Mouse (Mus musculus) heart, embryonic 12.5 days (tissue): Measurements from ENCODE around the gene Misp. TPM values are rescaled to one million over a fixed set of nuclear protein-coding genes. Genes with fewer than 3 reads are reported as not detected.

Experiments
- ATAC-seq: fragments of 200-750 bp; cut with Nextera tagmentation; 2 replicates; pipeline ENCODE4 v1.8.0; 2017; ENCODE audit warnings: moderate TSS enrichment, moderate library complexity; ENCODE audit not compliant: insufficient number of reproducible peaks, low FRiP score
- H3K27ac ChIP-seq: fragments of 300-500 bp; sonication (generic); 2 replicates; pipeline ENCODE4 v1.5.1; 2016; ENCODE audit warnings: mild to moderate bottlenecking, moderate library complexity; ENCODE audit not compliant: poor library complexity, severe bottlenecking
- H3K27me3 ChIP-seq: fragments of 300-500 bp; sonication (generic); replicated peaks from 2 replicates; pipeline ENCODE4 v1.6.1; 2016; ENCODE audit warnings: mild to moderate bottlenecking, moderate library complexity
- H3K36me3 ChIP-seq: fragments of 300-500 bp; sonication (generic); 2 replicates; pipeline ENCODE4 v1.6.1; 2016; ENCODE audit warnings: mild to moderate bottlenecking, moderate library complexity
- H3K4me1 ChIP-seq: fragments of 300-500 bp; sonication (generic); replicated peaks from 2 replicates; pipeline ENCODE4 v1.6.1; 2016; ENCODE audit warnings: mild to moderate bottlenecking
- H3K4me2 ChIP-seq: fragments of 300-500 bp; sonication (generic); 2 replicates; pipeline ENCODE4 v1.6.1; 2016; ENCODE audit warnings: mild to moderate bottlenecking, moderate library complexity
- H3K4me3 ChIP-seq: fragments of 300-500 bp; sonication (generic); 2 replicates; pipeline ENCODE4 v1.5.1; 2016; ENCODE audit warnings: mild to moderate bottlenecking
- H3K9ac ChIP-seq: fragments of 300-500 bp; sonication (generic); 2 replicates; pipeline ENCODE4 v1.6.1; 2016; ENCODE audit warnings: mild to moderate bottlenecking, moderate library complexity
- H3K9me3 ChIP-seq: fragments of 300-500 bp; sonication (generic); replicated peaks from 2 replicates; pipeline ENCODE4 v1.6.1; 2016; ENCODE audit warnings: mild to moderate bottlenecking, moderate library complexity
- WGBS: fragments of 180-500 bp; shearing (Covaris S2); methylation state at CpG from one replicate; pipeline ENCODE4 v1.1.7; 2016; 5-methylcytosine and 5-hydroxymethylcytosine counted together
- polyA plus RNA-seq: library from polyadenylated mRNA; unstranded; fragments of >200 nt; fragmentation: Nextera tagmentation; extraction: Ambion mirVana; gene quantifications from 2 replicates; pipeline ENCODE4 v1.2.1, GENCODE M21; 2016

Gene Misp
- polyA plus RNA-seq, 1 experiment from 2014 or later, result 0.40 TPM

- Histone ChIP-seq H3K27ac (no peak overlapping the region), H3K4me1 (peaks cover 22% of the 10 kb centered on the region), H3K36me3 (no peaks in the 10 kb centered on the region), H3K9me3 (no peaks in the 10 kb centered on the region), H3K9ac (no peak overlapping the region), H3K27me3 (peaks cover 59% of the 10 kb centered on the region), H3K4me3 (no peak overlapping the region), H3K4me2 (no peak overlapping the region)
- no peak for ATAC-seq
- 62% methylated on average over 7 of the region's 7 CpGs for WGBS
Observed at GRCm38 (mm10) chr10:79783050-79783449, 37.7 kb upstream of the Misp start.

DNA sequence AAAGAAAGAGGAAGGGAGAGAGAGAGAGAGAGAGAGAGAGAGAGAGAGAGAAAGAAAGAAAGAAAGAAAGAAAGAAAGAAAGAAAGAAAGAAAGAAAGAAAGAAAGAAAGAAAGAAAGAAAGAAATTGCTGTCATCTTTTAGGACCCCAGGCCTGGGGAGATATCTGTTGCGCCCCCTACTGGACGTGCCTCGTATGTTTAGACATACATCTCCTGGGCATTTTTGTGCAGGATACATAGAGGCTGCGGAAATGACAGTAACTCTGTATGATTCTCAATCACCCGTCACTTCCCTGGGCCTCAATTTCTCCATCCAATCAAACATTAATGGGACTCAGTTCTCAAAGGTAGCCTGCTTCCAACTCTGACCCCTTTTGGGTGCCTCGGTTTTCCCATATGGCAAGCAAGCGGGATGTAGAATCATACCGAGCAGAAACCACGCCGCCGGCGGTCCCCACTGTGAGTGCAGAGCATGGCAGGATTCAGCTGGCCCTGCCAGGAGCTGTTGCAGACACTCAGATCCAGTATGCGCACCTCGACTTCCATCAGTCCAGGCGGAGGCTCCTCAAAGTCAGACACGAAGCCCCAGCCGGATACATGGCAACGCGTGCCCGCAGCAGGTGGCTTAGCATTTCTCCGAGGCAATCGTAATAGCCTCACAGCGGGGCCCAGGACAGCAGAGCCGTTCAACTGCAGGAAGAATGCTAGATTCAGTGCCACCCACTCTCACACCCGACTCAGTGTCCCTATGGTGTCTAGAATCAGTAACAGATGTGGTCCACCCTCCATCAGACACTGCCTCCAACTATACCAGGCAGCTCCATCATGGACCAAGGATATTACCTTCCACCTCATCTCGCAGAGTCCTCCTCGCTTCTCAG lies 36.6 kb upstream of the Misp start:
- no peaks in the 10 kb centered on the region for H3K36me3 ChIP-seq
- H3K9ac ChIP-seq, result no peak overlapping the region
- ATAC-seq, result no peak
- no peaks in the 10 kb centered on the region for H3K9me3 ChIP-seq
- H3K27ac ChIP-seq, result no peak overlapping the region
- H3K4me2 ChIP-seq, result no peak overlapping the region
- peaks cover 51% of the 10 kb centered on the region for H3K27me3 ChIP-seq
- WGBS, result 40% methylated on average over 27 of the region's 27 CpGs
- peaks cover 16% of the 10 kb centered on the region; the same call in 1 of the 2 replicates for H3K4me1 ChIP-seq
- no peak overlapping the region for H3K4me3 ChIP-seq

DNA sequence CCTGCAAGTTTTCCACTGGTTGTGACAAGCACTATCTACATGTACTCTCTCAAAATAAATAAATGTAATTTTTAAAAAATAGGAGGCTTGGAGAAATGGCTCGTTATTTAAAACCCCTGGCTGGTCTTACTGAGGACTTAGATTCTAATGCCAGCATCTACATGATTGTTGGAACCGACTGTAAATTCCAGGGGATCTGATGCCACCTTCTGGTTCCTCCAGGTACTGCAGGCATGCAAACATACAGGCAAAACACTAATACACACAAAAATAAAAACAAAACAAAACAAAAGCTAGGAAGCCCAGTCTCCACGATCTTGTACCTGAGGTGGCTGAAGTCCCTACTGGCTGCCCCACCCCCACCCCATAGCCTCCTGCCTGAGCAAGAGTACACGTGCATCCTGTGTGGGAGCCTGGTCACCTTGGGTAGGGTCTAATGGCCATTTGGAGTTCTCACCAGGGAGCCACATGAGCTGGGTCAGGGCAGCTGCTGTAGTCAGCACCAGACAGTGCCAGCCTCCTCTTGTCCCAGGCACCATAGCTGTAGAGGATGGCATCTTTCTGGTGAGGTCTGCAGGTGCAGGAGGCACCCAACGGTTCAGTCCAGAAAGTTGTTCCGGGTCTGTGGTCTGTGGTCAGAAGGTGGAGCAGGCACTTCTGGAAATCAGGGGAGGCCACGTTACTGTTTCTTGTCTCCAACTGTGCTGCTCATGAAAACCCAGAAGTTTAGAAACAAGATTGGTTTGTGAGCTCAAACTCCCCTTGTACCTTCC lies 32.2 kb upstream of the Misp start:
- peaks cover 20% of the 10 kb centered on the region for H3K27me3 ChIP-seq
- H3K4me3 ChIP-seq, result no peak overlapping the region
- H3K36me3 ChIP-seq, result no peaks in the 10 kb centered on the region
- H3K27ac ChIP-seq, result no peak overlapping the region
- no peak for ATAC-seq
- H3K4me2 ChIP-seq, result no peak overlapping the region
- no peaks in the 10 kb centered on the region for H3K9me3 ChIP-seq
- 0 out of 2 replicates have a peak, but pooled peaks cover 4% of the 10 kb centered on the region for H3K4me1 ChIP-seq
- 34% methylated on average over 7 of the region's 7 CpGs for WGBS
- H3K9ac ChIP-seq, result no peak overlapping the region

DNA sequence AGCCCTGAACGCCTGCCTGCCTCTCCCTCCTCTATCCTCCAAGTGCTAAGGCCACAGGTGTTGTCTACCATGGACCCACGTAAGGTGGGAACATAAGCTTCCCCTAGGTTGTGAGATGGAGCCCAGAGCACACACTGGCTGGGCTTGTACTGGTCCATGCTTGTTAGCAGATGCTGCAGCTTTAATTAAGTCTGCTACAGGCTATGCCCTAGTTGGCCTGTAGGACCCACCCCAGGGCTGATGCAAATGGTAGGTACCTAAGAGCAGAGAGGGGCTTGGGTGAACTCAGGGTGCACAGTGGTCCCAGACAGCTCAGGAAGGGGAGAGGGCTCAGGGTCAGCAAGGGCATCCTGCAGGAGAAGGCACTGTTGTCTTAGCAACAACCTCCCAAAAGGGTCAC lies 31.2 kb upstream of the Misp start:
- H3K9me3 ChIP-seq, result no peaks in the 10 kb centered on the region
- peaks cover 14% of the 10 kb centered on the region for H3K27me3 ChIP-seq
- no peak overlapping the region for H3K4me2 ChIP-seq
- 56% methylated on average over 2 of the region's 2 CpGs for WGBS
- H3K27ac ChIP-seq, result no peak overlapping the region
- no peak for ATAC-seq
- H3K4me1 ChIP-seq, result peaks cover 11% of the 10 kb centered on the region
- H3K4me3 ChIP-seq, result no peak overlapping the region
- no peak overlapping the region for H3K9ac ChIP-seq
- no peaks in the 10 kb centered on the region for H3K36me3 ChIP-seq

DNA sequence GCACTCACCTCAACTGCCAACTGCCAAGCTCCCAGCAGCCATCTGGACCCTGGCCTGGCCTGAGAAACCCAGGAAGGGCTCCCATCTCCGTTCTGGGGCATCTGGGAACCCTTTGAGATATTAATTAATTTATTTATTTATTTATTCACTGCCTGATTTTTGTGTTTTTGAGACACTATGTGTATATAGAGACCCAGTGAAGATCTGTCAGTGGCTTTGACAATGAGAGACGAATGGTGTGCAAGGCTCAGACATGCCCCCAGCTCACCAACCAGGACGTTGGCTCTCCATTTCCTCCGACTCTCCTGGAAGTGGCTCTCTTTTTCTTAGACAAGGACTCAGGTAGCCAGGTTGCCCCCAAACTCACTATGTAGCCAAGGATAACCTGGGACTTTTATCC lies 29.9 kb upstream of the Misp start, which contains the start of gene Prss57:
Gene Prss57, minus strand, starts transcription at position 101 of the 400 bp plus-strand sequence.
- Histone ChIP-seq H3K4me1 (peaks cover 15% of the 10 kb centered on the region), H3K4me3 (no peak within 1 kb of the TSS), H3K4me2 (no peak within 1 kb of the TSS), H3K27ac (no peak within 1 kb of the TSS), H3K36me3 (0 out of 2 replicates have a peak, but pooled peaks cover 1% of the 10 kb centered on the region), H3K27me3 (0 out of 2 replicates have a peak, but pooled peaks cover 4% of the 10 kb centered on the region), H3K9me3 (no peaks in the 10 kb centered on the region), H3K9ac (no peak within 1 kb of the TSS)
- WGBS, result 77% methylated on average over 4 of the region's 4 CpGs
- ATAC-seq, result no peak

DNA sequence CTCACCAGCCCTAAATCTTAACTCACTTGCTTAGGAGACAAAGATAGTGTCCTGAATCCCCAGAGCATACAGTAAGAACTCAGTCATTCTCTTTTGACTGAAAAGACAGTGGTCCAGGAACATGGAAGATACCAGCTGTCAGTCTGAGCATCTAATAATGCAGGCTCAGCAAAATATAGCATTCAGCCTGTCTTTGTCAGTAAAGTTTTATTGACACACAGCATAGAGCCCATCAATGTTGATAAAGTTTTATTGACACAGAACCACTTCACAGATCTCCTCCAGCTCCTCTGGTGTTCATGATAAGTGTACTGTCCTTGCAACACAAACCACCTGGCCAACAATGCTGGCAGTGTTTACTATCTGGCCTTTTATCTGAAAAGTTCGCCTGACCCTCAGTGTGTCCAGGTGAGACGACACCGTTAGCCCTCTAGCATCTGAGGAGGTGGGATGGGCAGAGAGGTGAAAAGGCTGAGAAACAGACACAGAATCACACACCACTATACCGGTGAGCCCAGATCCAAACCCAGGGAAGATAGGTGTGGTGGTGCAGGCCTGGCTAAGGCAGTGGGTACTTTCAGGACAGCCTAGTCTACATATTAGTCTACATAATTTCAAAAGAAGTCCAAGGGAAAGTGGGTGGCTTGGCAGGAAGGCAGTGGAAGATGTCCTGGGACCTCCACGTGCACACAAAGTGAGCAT lies 28.3 kb upstream of the Misp start:
- H3K27ac ChIP-seq, result no peak overlapping the region
- H3K27me3 ChIP-seq, result no peaks in the 10 kb centered on the region
- WGBS, result 76% methylated on average over 5 of the region's 5 CpGs
- H3K4me2 ChIP-seq, result no peak overlapping the region
- H3K36me3 ChIP-seq, result 0 out of 2 replicates have a peak, but pooled peaks cover 2% of the 10 kb centered on the region
- peaks cover 21% of the 10 kb centered on the region for H3K4me1 ChIP-seq
- H3K4me3 ChIP-seq, result no peak overlapping the region
- H3K9ac ChIP-seq, result no peak overlapping the region
- ATAC-seq, result no peak
- H3K9me3 ChIP-seq, result no peaks in the 10 kb centered on the region

DNA sequence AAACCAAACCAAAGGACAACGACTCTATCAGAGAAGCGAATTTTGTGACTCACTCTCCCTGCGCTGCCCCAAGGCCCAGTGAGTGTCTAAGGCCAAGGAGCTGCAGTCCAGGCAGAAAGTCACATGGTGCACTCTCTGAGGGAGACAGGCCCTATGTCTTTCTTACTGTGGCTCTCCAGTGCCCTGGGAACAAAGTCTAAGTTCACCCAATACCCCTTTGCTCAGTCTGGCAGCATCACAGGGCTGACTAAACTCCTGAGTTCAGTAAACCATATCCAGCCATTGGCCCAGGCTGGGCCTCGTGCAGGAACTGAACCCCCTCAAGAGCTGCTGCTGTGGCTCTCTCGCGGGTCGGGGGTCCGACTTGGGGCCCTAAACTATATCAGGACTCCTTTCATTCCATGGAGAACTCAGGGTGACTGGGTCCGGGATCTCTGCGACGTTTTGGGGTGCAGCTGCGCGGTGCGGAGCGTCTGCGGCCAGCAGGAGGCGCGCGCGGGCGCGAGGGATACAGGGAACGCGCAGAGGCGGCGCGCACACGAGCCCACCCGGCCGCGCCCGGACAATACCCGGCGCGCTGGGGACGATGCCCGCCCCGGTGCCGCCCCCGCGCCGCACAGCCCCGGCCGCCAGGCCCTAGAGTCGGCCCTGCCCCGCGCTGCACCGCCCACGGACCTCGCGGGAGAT lies 27.6 kb upstream of the Misp start, which contains the start of gene Palm:
Gene Palm, plus strand, starts transcription at position 522 of the 687 bp plus-strand sequence.
- Histone ChIP-seq H3K27me3 (no peaks in the 10 kb centered on the region), H3K27ac (peak within 1 kb of the TSS; percentile 75), H3K4me3 (peak within 1 kb of the TSS; percentile 94), H3K36me3 (0 out of 2 replicates have a peak, but pooled peaks cover 2% of the 10 kb centered on the region), H3K4me2 (peak within 1 kb of the TSS; percentile 93), H3K9me3 (no peaks in the 10 kb centered on the region), H3K4me1 (peaks cover 24% of the 10 kb centered on the region), H3K9ac (peak within 1 kb of the TSS; percentile 96)
- WGBS, result 5% methylated on average over 51 of the region's 51 CpGs
- peak; percentile 68 for ATAC-seq

DNA sequence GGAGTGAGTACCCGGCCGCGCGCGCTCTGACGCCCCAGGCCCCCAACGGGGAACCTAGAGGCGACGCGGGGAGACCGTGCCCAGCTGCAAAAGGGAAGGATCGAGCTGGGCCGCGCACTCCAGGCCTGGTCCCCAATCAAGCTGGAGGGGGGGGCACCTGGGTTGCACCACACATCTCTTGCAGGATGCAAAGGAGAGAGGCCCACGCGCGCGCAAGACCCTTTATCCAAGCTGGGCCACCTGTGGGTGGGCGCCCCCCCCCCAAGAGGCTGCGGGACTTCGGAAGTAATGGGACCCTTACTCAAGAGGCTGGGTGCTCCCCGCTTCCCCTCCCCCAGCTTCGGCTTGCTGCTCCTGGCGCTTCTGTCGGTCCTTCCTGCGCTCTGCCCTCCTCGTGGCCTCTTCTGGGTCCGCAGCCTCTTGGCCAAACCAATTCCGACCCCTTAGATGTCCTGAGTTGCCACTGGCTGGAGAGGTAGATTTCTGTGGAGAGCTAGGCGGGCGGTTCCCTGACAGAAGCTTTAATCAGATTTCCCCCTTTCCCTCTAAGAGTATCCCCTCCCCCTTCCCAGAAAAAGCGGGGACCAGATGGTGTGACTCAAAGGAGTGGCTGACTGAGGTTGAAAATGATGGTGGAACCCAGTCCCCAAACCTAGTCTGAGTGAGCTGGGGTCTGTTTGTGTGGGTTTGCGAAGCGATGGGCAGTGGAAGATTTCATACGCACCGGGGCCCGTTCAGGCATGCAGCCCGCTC lies 26.9 kb upstream of the Misp start:
- peak overlapping the region; percentile 94 for H3K4me3 ChIP-seq
- peaks cover 26% of the 10 kb centered on the region for H3K4me1 ChIP-seq
- no peaks in the 10 kb centered on the region for H3K9me3 ChIP-seq
- 1% methylated on average over 38 of the region's 38 CpGs for WGBS
- 0 out of 2 replicates have a peak, but pooled peaks cover 2% of the 10 kb centered on the region for H3K36me3 ChIP-seq
- peak overlapping the region; percentile 93 for H3K4me2 ChIP-seq
- peak overlapping the region; percentile 75 for H3K27ac ChIP-seq
- H3K27me3 ChIP-seq, result no peaks in the 10 kb centered on the region
- H3K9ac ChIP-seq, result peak overlapping the region; percentile 96
- ATAC-seq, result peak; percentile 7; the same call in 1 of the 2 replicates

GRCm38 (mm10) chr10:79794491-79794931 lies 26.3 kb upstream of the Misp start:
- Histone ChIP-seq H3K9me3 (no peaks in the 10 kb centered on the region), H3K4me1 (peaks cover 26% of the 10 kb centered on the region), H3K27ac (peak overlapping the region; percentile 75), H3K36me3 (0 out of 2 replicates have a peak, but pooled peaks cover 2% of the 10 kb centered on the region), H3K4me2 (peak overlapping the region; percentile 93), H3K27me3 (no peaks in the 10 kb centered on the region), H3K9ac (peak overlapping the region; percentile 96), H3K4me3 (peak overlapping the region; percentile 94)
- 16% methylated on average over 10 of the region's 10 CpGs for WGBS
- peak; percentile 66 for ATAC-seq
